Mouse (Mus musculus): ENCODE results near the gene Idh1.

DNA sequence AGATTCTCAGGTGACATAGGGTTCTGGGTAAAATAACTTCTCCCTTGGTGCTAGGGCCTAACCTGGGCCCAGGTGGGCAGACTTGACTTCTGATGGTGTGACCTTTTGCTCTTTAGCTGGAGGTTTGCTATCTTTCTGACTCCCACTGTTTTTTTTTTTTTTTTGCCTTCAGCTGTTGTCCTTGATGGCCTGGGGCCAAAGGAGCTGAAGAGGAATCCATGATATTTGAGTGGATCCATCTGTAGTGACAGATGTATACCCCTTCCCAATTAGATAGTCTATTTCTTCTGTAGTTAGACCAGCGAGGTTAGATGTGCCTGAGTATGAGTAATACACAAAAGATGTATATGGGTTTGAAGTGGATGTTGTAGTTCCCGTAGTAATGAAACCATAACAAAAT is 31.3 kb upstream of the Idh1 start:
- no peak for TF ChIP-seq CTCF (conservative IDR thresholded peaks at IDR 0.05; ENCODE audit: insufficient read depth, insufficient read length, low read depth, low read length)
- no peak for TF ChIP-seq POLR2A (IDR thresholded peaks at IDR 0.05; ENCODE audit: low read depth, low read length)

All from kidney, adult 2 months (tissue).